ENCODE assay signal across 24 mouse cellular contexts in the genomic region with DNA sequence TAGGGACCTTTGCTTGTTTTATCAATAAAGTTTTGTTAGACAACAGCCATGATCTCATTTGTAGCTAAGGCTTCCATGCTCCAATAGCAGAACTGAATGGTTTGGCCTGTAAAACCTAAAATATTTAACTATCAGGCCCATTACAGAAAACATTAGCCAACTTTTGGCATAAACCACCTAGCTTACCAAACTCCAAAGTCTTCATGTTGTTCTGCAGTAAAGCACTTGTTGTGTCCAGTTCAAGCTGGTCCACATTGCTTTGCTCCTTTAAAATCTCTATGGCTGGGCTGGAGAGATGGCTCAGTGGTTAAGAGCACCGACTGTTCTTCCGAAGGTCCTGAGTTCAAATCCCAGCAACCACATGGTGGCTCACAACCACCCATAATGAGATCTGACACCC.
"Had no signal": no experiment of that assay in that cellular context is flagged by ENCODE, and none has a peak within 500 bp of the region (broad histone marks: within the 10 kb centered on the region; RNA-seq: fewer than 3 reads in every experiment).

No protein-coding gene starts in this region.

- H3K4me2 ChIP-seq: kidney, embryonic 15.5 days; limb, embryonic 13.5 days; liver, embryonic 11.5 days; liver, embryonic 15.5 days; midbrain, embryonic 11.5 days; neural tube, embryonic 12.5 days; neural tube, embryonic 15.5 days; stomach, embryonic 15.5 days had no signal

- DNase-seq: layer of hippocampus, adult 9-11 months; lung, adult 2 months; lung, postnatal 14 days; lung, postnatal 4 days; midbrain, embryonic 14.5 days; retina, postnatal 1 day; right cerebral cortex, postnatal 25 days; spleen, adult 18-20 months; thymus, adult 2 months; thymus, postnatal 14 days; thymus, postnatal 4 days had no signal

- H3K4me3 ChIP-seq: kidney, embryonic 15.5 days; layer of hippocampus, adult 2 months; limb, embryonic 10.5 days; limb, embryonic 13.5 days; liver, embryonic 15.5 days; neural tube, embryonic 12.5 days; neural tube, embryonic 15.5 days; stomach, embryonic 15.5 days had no signal

- H3K27ac ChIP-seq: hindbrain, postnatal 0 days; kidney, embryonic 15.5 days; layer of hippocampus, adult 2 months; limb, embryonic 10.5 days; limb, embryonic 13.5 days; neural tube, embryonic 12.5 days; neural tube, embryonic 15.5 days; stomach, embryonic 15.5 days had no signal

- H3K4me1 ChIP-seq: kidney, embryonic 15.5 days; limb, embryonic 10.5 days; limb, embryonic 13.5 days; neural tube, embryonic 12.5 days; neural tube, embryonic 15.5 days; stomach, embryonic 15.5 days had no signal

- H3K9ac ChIP-seq: kidney, embryonic 15.5 days; limb, embryonic 13.5 days; liver, embryonic 15.5 days; neural tube, embryonic 12.5 days; neural tube, embryonic 15.5 days; stomach, embryonic 15.5 days had no signal

- H3K27me3 ChIP-seq: kidney, embryonic 15.5 days; limb, embryonic 13.5 days; liver, embryonic 15.5 days; neural tube, embryonic 12.5 days; neural tube, embryonic 15.5 days; stomach, embryonic 15.5 days had no signal

- H3K36me3 ChIP-seq: limb, embryonic 10.5 days; limb, embryonic 13.5 days; neural tube, embryonic 12.5 days; neural tube, embryonic 15.5 days; stomach, embryonic 15.5 days had no signal

- ATAC-seq: hindbrain, postnatal 0 days; inflammation-experienced regulatory T-cells, adult 6 months; intestine, embryonic 16.5 days had no signal

- H3K9me3 ChIP-seq: kidney, embryonic 15.5 days; limb, embryonic 10.5 days; limb, embryonic 13.5 days; liver, embryonic 15.5 days; neural tube, embryonic 12.5 days; neural tube, embryonic 15.5 days; stomach, embryonic 15.5 days had no signal
